Mouse (Mus musculus) layer of hippocampus, postnatal 36 days (tissue): ENCODE data around the gene Gpr3. TPM values are rescaled to one million over a fixed set of nuclear protein-coding genes. Genes with fewer than 3 reads are reported as not detected.
A peak's percentile ranks its signal among the peaks of the same experiment; 100 is the strongest.

Experiments
- DNase-seq, 2 experiments: peaks; one replicate each; pipeline ENCODE4 v3.0.0; 2022
- total RNA-seq, 2 experiments: library from RNA; stranded (reverse); gene quantifications; 2 replicates each; pipeline ENCODE4 v1.2.3; 2021

Gene Gpr3
- total RNA-seq, 2 experiments from 2014 or later: 6.8 to 7.3 TPM

DNA sequence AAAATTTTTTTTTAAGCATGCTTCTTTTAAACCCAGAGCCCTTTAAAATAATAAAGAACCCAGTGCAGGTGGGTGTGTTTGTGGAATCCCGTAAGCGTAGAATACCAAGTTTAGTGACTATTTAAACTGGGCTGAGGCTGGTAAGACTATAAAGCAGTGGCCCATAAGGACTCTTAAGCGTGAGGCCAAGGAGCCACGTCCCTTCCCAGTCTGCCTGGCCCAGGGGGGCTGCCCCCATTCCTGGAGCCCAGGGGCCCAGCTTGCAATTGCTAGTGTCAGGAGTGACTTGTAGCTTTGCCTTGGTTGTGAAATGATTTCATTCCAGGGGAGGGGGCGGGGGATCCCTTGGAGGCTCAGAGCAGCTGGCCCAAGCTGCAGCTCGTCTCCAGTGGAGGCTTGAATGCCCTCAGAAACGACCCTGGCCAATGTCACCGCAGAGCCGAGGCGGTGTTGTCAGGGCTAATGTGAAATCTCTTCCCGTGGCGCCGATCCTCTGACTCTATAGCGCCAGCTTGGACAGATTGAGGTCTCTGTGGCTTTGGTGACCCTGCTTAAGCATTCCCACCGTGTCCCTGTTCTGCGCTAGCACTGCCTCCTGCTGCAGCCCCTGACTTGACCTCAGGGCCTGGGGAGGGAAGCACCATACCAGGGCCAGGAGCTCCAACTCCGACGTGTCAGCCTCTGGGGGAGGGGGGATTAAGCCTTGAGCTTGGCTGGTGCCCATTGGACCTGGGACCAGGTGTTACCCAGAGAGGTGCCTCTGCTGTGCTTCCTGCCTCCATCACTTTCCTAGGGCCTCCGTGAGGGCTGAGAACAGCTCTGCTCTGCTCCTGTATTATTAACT, 13.8 kb downstream of the Gpr3 start:
- no peak for DNase-seq

DNA sequence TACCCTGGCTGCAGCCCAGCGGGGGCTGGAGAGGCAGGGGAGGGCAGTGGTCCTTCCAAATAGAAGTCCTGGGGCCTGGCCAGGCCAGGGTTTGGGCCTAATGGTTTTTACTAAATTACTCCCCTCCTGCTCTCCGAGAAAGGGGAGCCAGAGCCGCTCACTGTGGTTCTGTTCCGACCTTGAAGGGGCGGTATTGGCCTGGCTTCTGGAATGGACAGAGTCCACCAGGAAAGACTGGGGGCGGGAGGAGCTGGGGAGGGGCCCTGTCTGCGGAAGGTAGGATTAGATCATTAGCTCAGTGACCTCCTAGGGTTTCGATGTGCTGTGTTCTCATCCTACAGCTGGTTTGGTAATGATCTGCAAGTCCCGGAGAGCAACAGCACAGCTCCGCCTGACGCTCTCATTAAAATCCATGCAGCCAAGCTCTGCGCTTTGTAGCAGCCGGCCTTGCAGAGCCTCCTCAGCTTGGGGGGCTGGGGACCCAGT, 14.5 kb downstream of the Gpr3 start:
- DNase-seq: no peak

DNA sequence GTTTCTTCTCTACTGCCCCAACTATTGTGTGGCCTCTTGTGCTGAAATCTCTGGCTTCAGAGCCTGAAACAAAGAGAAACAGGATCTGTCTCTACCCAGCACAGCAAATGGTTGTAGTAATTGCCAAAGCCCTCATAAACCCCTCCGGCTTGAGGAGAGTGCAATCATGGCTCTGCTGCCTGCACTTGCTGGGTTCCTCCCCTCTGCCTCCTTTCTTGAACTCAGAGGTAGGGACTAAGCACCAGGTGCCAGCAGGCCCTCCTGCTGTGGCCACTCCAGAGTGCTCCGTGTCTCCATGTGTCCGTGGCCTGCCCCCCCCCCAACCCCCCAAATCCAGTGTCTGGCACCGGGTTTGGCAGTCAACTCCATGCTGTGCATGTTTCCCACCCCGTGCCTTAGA, 15.0 kb downstream of the Gpr3 start:
- DNase-seq: no peak

GRCm38 (mm10) chr4:133196852-133197251, 15.5 kb downstream of the Gpr3 start:
- no peak for DNase-seq

GRCm38 (mm10) chr4:133196136-133196535, 16.2 kb downstream of the Gpr3 start:
- DNase-seq: no peak

GRCm38 (mm10) chr4:133195014-133195413, 17.3 kb downstream of the Gpr3 start:
- no peak for DNase-seq

- no peak for DNase-seq
Observed at GRCm38 (mm10) chr4:133194482-133194881, 17.9 kb downstream of the Gpr3 start.

DNA sequence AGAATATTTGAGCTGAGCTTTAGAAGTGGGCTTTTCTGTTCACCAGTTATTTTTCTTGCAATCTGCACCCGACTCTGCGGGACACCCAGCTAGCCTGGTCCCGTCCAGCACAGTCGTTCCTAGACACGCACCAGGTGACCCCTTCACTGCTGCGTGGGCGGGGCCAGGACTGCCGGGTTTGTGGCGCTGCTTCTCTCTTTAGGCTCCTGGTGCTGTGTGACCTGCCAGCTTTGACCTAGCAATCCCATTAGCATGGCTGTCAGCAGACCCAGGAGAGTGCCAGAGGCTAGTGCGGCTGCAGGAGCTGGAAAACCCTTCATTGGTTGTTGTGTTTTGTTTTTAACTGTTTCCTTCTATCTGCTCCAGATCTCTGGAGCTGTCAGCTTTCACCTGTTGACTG, 22.9 kb downstream of the Gpr3 start:
- no peak for DNase-seq

DNA sequence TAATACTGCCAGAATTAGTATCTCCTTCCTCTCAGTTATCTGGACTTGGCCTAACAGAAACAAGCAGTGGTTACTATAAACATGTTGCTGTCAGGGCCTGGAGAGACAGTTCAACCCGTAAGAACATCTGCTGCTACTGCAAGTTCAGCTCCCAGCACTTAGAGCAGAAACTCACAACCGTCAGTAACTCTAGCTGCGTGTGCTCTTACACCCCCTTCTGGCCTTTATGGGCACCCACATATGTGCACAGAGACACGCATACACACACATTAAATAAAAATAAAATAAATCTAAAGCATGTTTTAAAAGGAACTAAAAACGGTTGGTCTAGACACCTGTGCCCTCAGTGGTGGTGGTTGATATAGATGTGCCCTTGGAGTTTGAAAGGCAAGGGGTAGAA, 25.5 kb downstream of the Gpr3 start:
- no peak for DNase-seq

GRCm38 (mm10) chr4:133185893-133186292, 26.4 kb downstream of the Gpr3 start:
- DNase-seq: no peak

DNA sequence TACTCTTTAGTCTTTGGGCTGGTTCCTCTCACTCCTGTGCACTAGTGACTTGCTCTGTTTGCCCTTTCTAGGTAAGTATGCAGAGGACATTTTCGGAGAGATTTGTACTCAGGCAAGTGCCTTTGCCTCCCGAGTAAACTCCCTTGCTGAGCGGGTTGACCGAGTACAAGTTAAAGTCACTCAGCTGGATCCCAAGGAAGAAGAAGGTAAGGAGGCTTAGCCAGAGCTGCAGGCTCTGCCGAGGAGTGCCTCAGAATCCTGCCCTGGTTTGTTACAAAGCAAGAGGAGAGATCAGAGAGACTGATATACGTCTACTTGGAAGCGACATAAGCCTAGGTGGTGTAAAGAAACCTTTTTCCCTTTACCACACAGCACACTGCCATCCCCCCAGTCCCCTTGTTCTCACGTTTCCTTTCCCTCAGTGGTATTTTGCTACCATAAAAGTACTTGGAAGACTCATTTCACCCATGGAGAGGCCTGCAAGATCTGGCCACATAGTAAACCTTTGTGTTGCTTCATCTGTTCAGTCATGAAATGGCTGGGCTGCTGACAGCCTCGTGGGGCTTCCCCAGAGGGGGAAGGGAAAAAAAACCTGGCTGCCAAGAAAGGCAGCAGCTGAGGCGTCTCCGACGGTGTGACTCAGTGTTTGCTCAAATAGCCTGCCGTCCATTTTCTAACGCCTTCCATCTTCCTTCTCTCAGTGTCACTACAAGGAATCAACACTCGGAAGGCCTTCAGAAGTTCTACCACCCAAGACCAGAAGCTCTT, 27.3 kb downstream of the Gpr3 start:
- DNase-seq: no peak

DNA sequence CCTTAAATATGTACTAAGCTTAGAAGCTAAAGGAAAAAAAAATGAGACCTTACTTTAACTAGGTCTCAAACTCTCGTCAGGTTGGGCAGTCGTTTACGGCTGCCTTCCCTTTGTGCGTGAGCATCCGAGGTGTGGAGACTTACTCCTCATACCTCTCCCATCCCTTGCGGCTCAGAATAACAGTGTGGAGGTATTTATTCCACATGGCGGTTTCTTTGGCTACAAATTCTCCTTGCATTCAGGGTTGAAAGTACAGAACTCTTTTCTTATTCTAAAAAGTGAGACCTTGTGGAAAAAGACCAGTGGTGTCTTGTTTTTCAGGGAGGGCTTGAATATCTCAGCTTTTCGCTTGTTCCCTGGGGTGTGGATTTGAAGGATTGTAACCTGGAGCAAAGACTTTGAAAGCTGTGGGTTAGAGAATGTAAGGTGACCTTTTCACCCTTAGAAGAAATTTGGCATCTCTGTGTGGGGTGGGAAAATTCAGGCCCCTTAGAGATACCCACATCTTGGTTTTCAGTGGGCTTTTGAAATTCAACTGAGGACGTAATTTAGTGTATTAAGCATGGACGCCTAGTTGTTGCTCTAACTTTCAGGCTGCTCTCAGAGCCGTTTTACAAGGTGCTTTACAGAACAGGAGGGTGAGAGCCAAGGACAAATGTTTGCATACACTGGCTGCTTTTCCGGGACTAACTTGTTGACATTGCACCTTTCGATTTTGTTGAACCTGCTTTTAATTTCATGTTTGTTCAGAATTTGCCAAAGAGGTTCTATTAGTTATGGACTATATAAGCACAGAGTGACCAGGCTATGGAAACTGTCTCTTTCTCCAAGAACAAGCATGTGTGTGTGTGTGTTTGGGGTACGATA, 28.1 kb downstream of the Gpr3 start:
- no peak for DNase-seq

GRCm38 (mm10) chr4:133182439-133183033, 29.8 kb downstream of the Gpr3 start:
- DNase-seq: no peak

GRCm38 (mm10) chr4:133179258-133179657, 33.1 kb downstream of the Gpr3 start:
- DNase-seq: no peak

DNA sequence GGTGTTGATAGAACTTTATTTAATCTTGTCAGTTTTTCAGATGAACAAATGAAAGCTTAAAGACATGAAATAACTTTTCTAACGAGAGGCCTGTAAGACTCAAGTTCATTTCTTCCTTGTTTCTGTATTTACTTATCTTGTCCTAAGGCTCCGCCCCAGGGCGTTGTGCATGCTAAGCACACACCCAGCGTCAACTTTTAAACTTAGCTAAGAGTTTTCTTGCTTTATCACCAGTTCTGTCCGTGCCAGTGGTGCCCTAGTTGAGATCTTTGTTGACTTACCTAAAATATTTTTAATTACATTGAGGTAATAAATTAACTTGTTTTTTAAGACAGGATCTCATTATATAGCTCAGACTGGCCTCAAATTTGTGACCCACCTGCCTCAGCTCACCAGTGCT, 34.0 kb downstream of the Gpr3 start:
- DNase-seq: no peak

GRCm38 (mm10) chr4:133176761-133177403, 35.5 kb downstream of the Gpr3 start:
- DNase-seq: peak in 1 of 2 experiments; percentile 51

GRCm38 (mm10) chr4:133175998-133176760, 36.2 kb downstream of the Gpr3 start:
- DNase-seq: peak in 1 of 2 experiments; percentile 31

GRCm38 (mm10) chr4:133175274-133175673, 37.1 kb downstream of the Gpr3 start:
- DNase-seq: no peak

DNA sequence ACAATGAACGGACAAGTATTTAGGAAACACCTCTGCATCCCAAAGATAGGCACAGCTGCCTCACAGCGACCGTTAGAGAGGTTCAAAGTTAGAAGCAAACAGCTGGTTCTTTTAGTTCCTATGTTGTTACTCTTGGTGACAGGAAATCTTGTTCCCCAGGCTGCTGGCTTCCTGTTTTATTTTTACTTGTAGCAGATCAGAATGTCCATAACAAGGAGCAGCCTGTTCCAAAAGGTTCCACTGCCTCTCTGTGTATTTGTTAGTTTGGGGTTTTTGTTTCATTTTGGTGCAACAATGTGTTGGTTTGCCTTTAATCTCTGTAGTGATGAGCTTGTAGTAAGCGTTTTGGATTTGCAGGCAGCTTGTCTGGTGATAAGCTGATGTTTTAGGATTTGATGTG, 38.0 kb downstream of the Gpr3 start:
- DNase-seq: no peak

GRCm38 (mm10) chr4:133172451-133172850, 39.9 kb downstream of the Gpr3 start:
- no peak for DNase-seq

DNA sequence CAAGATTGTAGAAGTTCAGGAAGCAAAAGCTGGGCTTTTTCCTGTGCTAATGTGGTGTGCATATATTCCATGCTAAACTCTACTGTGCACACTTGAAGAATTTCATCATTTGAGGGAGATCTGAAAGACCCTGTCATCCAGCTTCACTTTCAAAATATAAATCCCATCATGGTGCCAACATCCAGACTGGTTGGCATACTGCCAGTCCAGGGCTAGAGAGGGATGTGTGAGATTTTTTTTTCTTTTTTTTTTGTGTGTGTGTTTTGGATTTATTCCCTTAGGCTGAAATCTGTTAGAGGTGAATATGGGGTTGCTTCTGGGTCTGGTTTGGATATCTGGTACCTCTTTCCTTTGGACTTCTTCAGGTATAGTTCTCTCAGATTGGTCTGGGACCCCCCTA, 41.7 kb downstream of the Gpr3 start:
- DNase-seq: no peak
